In genomic region chr10:61064635-61065034, GRCm38 (mm10) we compare ENCODE assay signal across 11 mouse cellular contexts. TPM values are rescaled to one million over a fixed set of nuclear protein-coding genes. Genes with fewer than 3 reads are reported as not detected.
DNase-seq lines count a peak whose midpoint lies in the region; ATAC-seq and TF ChIP-seq lines count a peak whose summit lies in the region.
"Had no signal": no experiment of that assay in that cellular context is flagged by ENCODE, and none has a peak within 500 bp of the region (broad histone marks: within the 10 kb centered on the region; RNA-seq: fewer than 3 reads in every experiment).

No protein-coding gene starts in this region.

- no peak overlapping the region for H3K4me3 ChIP-seq in midbrain, embryonic 11.5 days (ENCODE audit: low read depth, low read length)
- H3K4me3 ChIP-seq in midbrain, embryonic 15.5 days = no peak overlapping the region
- H3K4me3 ChIP-seq in embryonic facial prominence, embryonic 14.5 days (ENCODE audit: low read depth, low read length) = no peak overlapping the region
- H3K4me3 ChIP-seq in stomach, postnatal 0 days (ENCODE audit: low read depth, low read length) = no peak overlapping the region
- H3K4me3 ChIP-seq: limb, embryonic 13.5 days had no signal

- no peak for TF ChIP-seq EP300 in stomach, postnatal 0 days (optimal IDR thresholded peaks at IDR 0.05)

- peak; percentile 75 for DNase-seq in heart, adult 11 months
- DNase-seq in heart, postnatal 36 days = no peak
- DNase-seq in midbrain, embryonic 11.5 days (ENCODE audit: low spot score, missing footprints) = peak; percentile 96
- DNase-seq in embryonic facial prominence, embryonic 14.5 days (ENCODE audit: low spot score) = peak; percentile 37
- peak; percentile 22 for DNase-seq in stomach, postnatal 0 days (ENCODE audit: low spot score)
- no peak for DNase-seq in adrenal gland, adult 18-20 months (ENCODE audit: low spot score in 2 of 2)
- DNase-seq in c-Kit-positive CD71-positive TER-119-positive erythroid progenitor cells, embryonic 14.5 days (ENCODE audit: low spot score) = no peak

- H3K4me1 ChIP-seq in midbrain, embryonic 11.5 days (ENCODE audit: control insufficient read depth, insufficient read depth, low read length) = peaks cover 18% of the 10 kb centered on the region
- H3K4me1 ChIP-seq in midbrain, embryonic 15.5 days = peaks cover 13% of the 10 kb centered on the region
- peaks cover 17% of the 10 kb centered on the region for H3K4me1 ChIP-seq in embryonic facial prominence, embryonic 14.5 days (ENCODE audit: control insufficient read depth, insufficient read depth, low read length)
- no peaks in the 10 kb centered on the region for H3K4me1 ChIP-seq in stomach, postnatal 0 days (replicated peaks; ENCODE audit: control insufficient read depth, insufficient read depth)

- H3K27ac ChIP-seq in midbrain, embryonic 11.5 days (ENCODE audit: low read depth, low read length) = no peak overlapping the region
- H3K27ac ChIP-seq in midbrain, embryonic 15.5 days = no peak overlapping the region
- no peak overlapping the region for H3K27ac ChIP-seq in embryonic facial prominence, embryonic 14.5 days (replicated peaks; ENCODE audit: low read depth, low read length)
- no peak overlapping the region for H3K27ac ChIP-seq in stomach, postnatal 0 days (replicated peaks)
- H3K27ac ChIP-seq: hindbrain, embryonic 14.5 days; limb, embryonic 13.5 days had no signal

- H3K27me3 ChIP-seq in midbrain, embryonic 11.5 days (ENCODE audit: control insufficient read depth, insufficient read depth, low read length) = no peaks in the 10 kb centered on the region; the same call in 1 of the 2 replicates
- no peaks in the 10 kb centered on the region; the same call in 1 of the 2 replicates for H3K27me3 ChIP-seq in midbrain, embryonic 15.5 days (replicated peaks)
- H3K27me3 ChIP-seq in embryonic facial prominence, embryonic 14.5 days (replicated peaks; ENCODE audit: control insufficient read depth, insufficient read depth, low read length) = no peaks in the 10 kb centered on the region
- H3K27me3 ChIP-seq in stomach, postnatal 0 days (ENCODE audit: control insufficient read depth, insufficient read depth, low read length) = no peaks in the 10 kb centered on the region
- H3K27me3 ChIP-seq: limb, embryonic 13.5 days had no signal

- TF ChIP-seq CTCF in stomach, postnatal 0 days (IDR thresholded peaks at IDR 0.05; ENCODE audit: low read depth) = no peak

- H3K36me3 ChIP-seq in midbrain, embryonic 11.5 days (ENCODE audit: control insufficient read depth, insufficient read depth, low read length) = no peaks in the 10 kb centered on the region
- no peaks in the 10 kb centered on the region for H3K36me3 ChIP-seq in midbrain, embryonic 15.5 days (replicated peaks)
- H3K36me3 ChIP-seq in embryonic facial prominence, embryonic 14.5 days (ENCODE audit: control insufficient read depth, insufficient read depth, low read length) = no peaks in the 10 kb centered on the region
- no peaks in the 10 kb centered on the region for H3K36me3 ChIP-seq in stomach, postnatal 0 days (ENCODE audit: control insufficient read depth, insufficient read depth, low read length)
- H3K36me3 ChIP-seq: limb, embryonic 13.5 days had no signal

- ATAC-seq in midbrain, embryonic 11.5 days (ENCODE audit: low FRiP score) = peak; percentile 73
- ATAC-seq in midbrain, embryonic 15.5 days (replicated peaks) = no peak
- no peak for ATAC-seq in embryonic facial prominence, embryonic 14.5 days (ENCODE audit: low read depth)
- no peak for ATAC-seq in stomach, postnatal 0 days (ENCODE audit: low FRiP score, low TSS enrichment)

- no peaks in the 10 kb centered on the region for H3K9me3 ChIP-seq in midbrain, embryonic 11.5 days (ENCODE audit: control insufficient read depth, low read length)
- no peaks in the 10 kb centered on the region for H3K9me3 ChIP-seq in midbrain, embryonic 15.5 days
- H3K9me3 ChIP-seq in embryonic facial prominence, embryonic 14.5 days (ENCODE audit: control insufficient read depth, low read length) = no peaks in the 10 kb centered on the region
- no peaks in the 10 kb centered on the region for H3K9me3 ChIP-seq in stomach, postnatal 0 days (ENCODE audit: control insufficient read depth, low read length)
- H3K9me3 ChIP-seq: limb, embryonic 13.5 days had no signal

- 5% methylated on average over 8 of the region's 8 CpGs for WGBS in midbrain, embryonic 11.5 days
- 16% methylated on average over 8 of the region's 8 CpGs for WGBS in midbrain, embryonic 15.5 days
- WGBS in embryonic facial prominence, embryonic 14.5 days = 18% methylated on average over 8 of the region's 8 CpGs
- 33% methylated on average over 8 of the region's 8 CpGs for WGBS in stomach, postnatal 0 days

- intact Hi-C loops in heart, postnatal 36 days (cut with DNase I) = loop anchor here (10.0 kb wide), 1 partner anchor 650 kb away; no protein-coding TSS in a partner anchor

- peak overlapping the region; percentile 29; the same call in 1 of the 2 replicates for H3K9ac ChIP-seq in midbrain, embryonic 11.5 days (ENCODE audit: low read length)
- H3K9ac ChIP-seq in midbrain, embryonic 15.5 days = no peak overlapping the region
- no peak overlapping the region for H3K9ac ChIP-seq in embryonic facial prominence, embryonic 14.5 days (ENCODE audit: low read depth, low read length)
- H3K9ac ChIP-seq in stomach, postnatal 0 days (ENCODE audit: low read length) = no peak overlapping the region
- H3K9ac ChIP-seq: hindbrain, embryonic 14.5 days; limb, embryonic 13.5 days had no signal

- H3K4me2 ChIP-seq in midbrain, embryonic 11.5 days = peak overlapping the region; percentile 28; the same call in 1 of the 2 replicates
- no peak overlapping the region for H3K4me2 ChIP-seq in midbrain, embryonic 15.5 days
- no peak overlapping the region for H3K4me2 ChIP-seq in embryonic facial prominence, embryonic 14.5 days (ENCODE audit: low read depth, low read length)
- no peak overlapping the region for H3K4me2 ChIP-seq in stomach, postnatal 0 days (replicated peaks; ENCODE audit: low read depth)
- H3K4me2 ChIP-seq: hindbrain, embryonic 14.5 days; limb, embryonic 13.5 days had no signal

RNA-seq across cellular contexts. Expression of gene Pcbd1, which starts 24.5 kb away (rescaled TPM):
- under 1 TPM; 0.39 to 0.95 TPM for total RNA-seq in heart, postnatal 36 days (2021)
- 29.9 and 31.0 TPM in 2 replicates for polyA plus RNA-seq in midbrain, embryonic 11.5 days (2014; fragmentation: Nextera tagmentation; extraction: Ambion mirVana)
- 40.7 and 44.2 TPM in 2 replicates for polyA plus RNA-seq in midbrain, embryonic 15.5 days (2015; fragmentation: Nextera tagmentation; extraction: Ambion mirVana)
- 25.8 and 26.4 TPM in 2 replicates for polyA plus RNA-seq in embryonic facial prominence, embryonic 14.5 days (2014; fragmentation: Nextera tagmentation; extraction: Ambion mirVana)
- polyA plus RNA-seq in stomach, postnatal 0 days (2015; fragmentation: Nextera tagmentation; extraction: Ambion mirVana) = 95.2 and 96.2 TPM in 2 replicates
- 10 to 100 TPM; 17.1 to 23.6 TPM for total RNA-seq in adrenal gland, adult 18-20 months (2021)
- total RNA-seq: neutrophil, adult 5-6 weeks had no signal

Comparison
In these comparisons a context has a peak if more than half of its experiments do, and no peak if none do; other contexts are left out.
1. DNase-seq: peak in heart, adult 11 months (single experiment), midbrain, embryonic 11.5 days (single experiment), embryonic facial prominence, embryonic 14.5 days (single experiment) and stomach, postnatal 0 days (single experiment); none in heart, postnatal 36 days (0 of 2), adrenal gland, adult 18-20 months (0 of 2) and c-Kit-positive CD71-positive TER-119-positive erythroid progenitor cells, embryonic 14.5 days (single experiment).